Mouse (Mus musculus) heart, embryonic 14.5 days (tissue): Measurements from ENCODE around the gene Fto. TPM values are rescaled to one million over a fixed set of nuclear protein-coding genes. Genes with fewer than 3 reads are reported as not detected.
A peak's percentile ranks its signal among the peaks of the same experiment; 100 is the strongest.

ENCODE experiments used
- ATAC-seq: fragments of 200-750 bp; cut with Nextera tagmentation; 2 replicates; pipeline ENCODE4 v1.8.0; 2017; ENCODE audit warnings: low read depth, moderate TSS enrichment; ENCODE audit not compliant: insufficient number of reproducible peaks, insufficient read depth, low FRiP score
- H3K27ac ChIP-seq, 2 experiments: fragments of 200-500 bp in 1 of 2; fragments of 300-500 bp in 1 of 2; sonication (generic) in 1 of 2; replicated peaks in 1 of 2; 2 replicates each; pipeline ENCODE4 v1.5.1; 2012 to 2014; ENCODE audit warnings: low read depth in 2 of 2, low read length in 2 of 2, control low read depth in 1 of 2, mild to moderate bottlenecking in 1 of 2, mixed read lengths in 1 of 2; ENCODE audit not compliant: control insufficient read depth in 1 of 2, insufficient read depth in 1 of 2
- H3K27me3 ChIP-seq: fragments of 300-500 bp; sonication (generic); 2 replicates; pipeline ENCODE4 v1.6.1; 2014; ENCODE audit warnings: mild to moderate bottlenecking, low read length, control low read depth; ENCODE audit not compliant: control insufficient read depth, insufficient read depth
- H3K36me3 ChIP-seq: fragments of 300-500 bp; sonication (generic); 2 replicates; pipeline ENCODE4 v1.6.1; 2014; ENCODE audit warnings: mild to moderate bottlenecking, control low read depth, low read length, mixed read lengths; ENCODE audit not compliant: control insufficient read depth, insufficient read depth
- H3K4me1 ChIP-seq, 2 experiments: fragments of 200-500 bp in 1 of 2; fragments of 300-500 bp in 1 of 2; sonication (generic) in 1 of 2; 2 replicates each; pipeline ENCODE4 v1.6.1; 2012 to 2014; ENCODE audit warnings: low read length in 2 of 2, control low read depth in 1 of 2, mixed read lengths in 1 of 2; ENCODE audit not compliant: control insufficient read depth in 2 of 2, insufficient read depth in 2 of 2
- H3K4me2 ChIP-seq: fragments of 300-500 bp; sonication (generic); 2 replicates; pipeline ENCODE4 v1.6.1; 2014; ENCODE audit warnings: mild to moderate bottlenecking, low read length
- H3K4me3 ChIP-seq, 2 experiments: fragments of 200-500 bp in 1 of 2; fragments of 300-500 bp in 1 of 2; sonication (generic) in 1 of 2; 2 replicates each; pipeline ENCODE4 v1.5.1; 2012 to 2014; ENCODE audit warnings: low read length in 2 of 2, mild to moderate bottlenecking in 2 of 2, control low read depth in 1 of 2, low read depth in 1 of 2, moderate library complexity in 1 of 2; ENCODE audit not compliant: control insufficient read depth in 1 of 2, insufficient read depth in 1 of 2
- H3K9ac ChIP-seq: fragments of 300-500 bp; sonication (generic); 2 replicates; pipeline ENCODE4 v1.6.1; 2014; ENCODE audit warnings: mild to moderate bottlenecking, low read length
- H3K9me3 ChIP-seq: fragments of 300-500 bp; sonication (generic); 2 replicates; pipeline ENCODE4 v1.6.1; 2016; ENCODE audit warnings: low read length, control low read depth; ENCODE audit not compliant: control insufficient read depth
- WGBS: fragments of 180-500 bp; shearing (Covaris S2); extraction: QIAGEN DNeasy Blood & Tissue Kit; methylation state at CpG from one replicate; pipeline ENCODE4 v1.1.7; 2014; 5-methylcytosine and 5-hydroxymethylcytosine counted together
- polyA plus RNA-seq: library from polyadenylated mRNA; unstranded; fragments of >200 nt; fragmentation: Nextera tagmentation; extraction: Ambion mirVana; gene quantifications from 2 replicates; pipeline ENCODE4 v1.2.1, GENCODE M21; 2014

The Fto gene
- polyA plus RNA-seq, 1 experiment from 2014 or later: 71.5 TPM

DNA sequence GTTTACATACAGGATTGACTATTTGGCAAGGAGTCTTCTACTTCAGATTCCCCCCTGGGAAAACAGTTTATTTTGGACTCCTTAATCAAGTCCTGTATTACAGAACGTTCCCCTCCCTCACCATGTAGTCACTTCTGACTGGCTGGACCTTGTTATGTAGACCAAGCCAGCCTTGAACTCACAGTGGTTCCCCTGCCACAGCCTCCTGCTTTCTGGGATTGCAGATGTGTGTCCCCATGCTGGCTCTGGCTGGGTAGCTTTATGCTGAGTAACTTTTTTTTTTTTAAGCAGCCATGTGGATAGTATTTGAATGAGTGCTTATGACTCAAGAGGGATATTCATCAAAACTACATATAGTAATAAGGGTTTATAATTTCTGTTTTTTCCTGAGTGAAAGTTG, 27.4 kb downstream of the Fto start:
- Histone ChIP-seq H3K4me3 (no peak overlapping the region), H3K36me3 (0 out of 2 replicates have a peak, but pooled peaks cover 3% of the 10 kb centered on the region), H3K27ac (no peak overlapping the region), H3K9ac (no peak overlapping the region), H3K27me3 (no peaks in the 10 kb centered on the region), H3K4me2 (no peak overlapping the region), H3K9me3 (0 out of 2 replicates have a peak, but pooled peaks cover 4% of the 10 kb centered on the region), H3K4me1 (peaks cover 2 to 5% of the 10 kb centered on the region in 2 experiments; a peak in 1 of 4 replicates)
- ATAC-seq: no peak
- WGBS: 51% methylated on average over 1 of the region's 1 CpGs

DNA sequence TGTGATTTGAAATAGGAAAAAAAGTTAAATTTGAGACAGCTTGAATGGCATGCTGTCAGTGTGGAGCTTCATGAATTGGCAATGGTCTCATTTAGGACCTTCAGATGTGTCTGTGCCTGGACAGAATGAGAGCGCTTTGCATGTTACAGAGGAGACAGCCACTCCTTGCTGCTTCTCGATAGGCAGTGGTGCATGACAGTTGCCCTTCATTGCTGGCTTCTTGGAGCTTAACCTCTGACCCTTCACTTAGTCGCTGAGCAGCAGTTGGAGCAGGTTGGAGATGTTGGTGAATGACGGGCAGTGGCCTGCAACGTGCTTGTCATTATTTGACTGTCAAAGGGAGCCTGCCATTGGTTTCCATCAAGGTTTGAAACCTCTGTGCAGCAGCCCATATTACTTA, 28.9 kb downstream of the Fto start:
- H3K4me1 ChIP-seq: peaks cover 5 to 8% of the 10 kb centered on the region in 2 experiments
- H3K9me3 ChIP-seq: no peaks in the 10 kb centered on the region
- H3K36me3 ChIP-seq: 0 out of 2 replicates have a peak, but pooled peaks cover 3% of the 10 kb centered on the region
- H3K27ac ChIP-seq: no peak overlapping the region
- H3K4me3 ChIP-seq: no peak overlapping the region
- H3K27me3 ChIP-seq: no peaks in the 10 kb centered on the region
- H3K4me2 ChIP-seq: no peak overlapping the region
- H3K9ac ChIP-seq: no peak overlapping the region
- no peak for ATAC-seq
- 56% methylated on average over 5 of the region's 5 CpGs for WGBS

DNA sequence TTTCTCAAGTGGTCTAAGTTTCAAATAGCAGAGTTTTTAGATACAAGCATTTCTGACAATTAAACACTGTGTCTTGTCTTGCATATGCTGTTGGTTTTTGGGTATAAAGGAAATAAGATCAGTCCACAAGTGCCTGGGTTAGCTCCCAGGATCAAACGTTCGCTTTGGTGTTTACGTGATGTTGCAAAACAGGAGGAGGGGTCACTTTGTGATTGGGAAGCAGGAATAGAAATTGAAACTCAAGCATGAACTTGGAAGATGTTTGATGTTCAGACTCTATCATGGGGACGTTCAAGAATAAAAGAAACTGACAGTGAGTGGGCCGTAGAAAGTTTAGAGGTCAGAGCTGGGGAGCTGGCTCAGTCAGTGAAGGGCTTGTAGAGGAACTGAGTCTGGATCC, 29.5 kb downstream of the Fto start:
- no peaks in the 10 kb centered on the region for H3K27me3 ChIP-seq
- H3K4me2 ChIP-seq: no peak overlapping the region
- WGBS: 89% methylated on average over 5 of the region's 5 CpGs
- no peak overlapping the region for H3K27ac ChIP-seq
- H3K9ac ChIP-seq: no peak overlapping the region
- ATAC-seq: no peak
- 0 out of 2 replicates have a peak, but pooled peaks cover 3% of the 10 kb centered on the region for H3K36me3 ChIP-seq
- H3K4me1 ChIP-seq: peaks cover 11 to 14% of the 10 kb centered on the region in 2 experiments
- H3K4me3 ChIP-seq: no peak overlapping the region
- H3K9me3 ChIP-seq: no peaks in the 10 kb centered on the region

DNA sequence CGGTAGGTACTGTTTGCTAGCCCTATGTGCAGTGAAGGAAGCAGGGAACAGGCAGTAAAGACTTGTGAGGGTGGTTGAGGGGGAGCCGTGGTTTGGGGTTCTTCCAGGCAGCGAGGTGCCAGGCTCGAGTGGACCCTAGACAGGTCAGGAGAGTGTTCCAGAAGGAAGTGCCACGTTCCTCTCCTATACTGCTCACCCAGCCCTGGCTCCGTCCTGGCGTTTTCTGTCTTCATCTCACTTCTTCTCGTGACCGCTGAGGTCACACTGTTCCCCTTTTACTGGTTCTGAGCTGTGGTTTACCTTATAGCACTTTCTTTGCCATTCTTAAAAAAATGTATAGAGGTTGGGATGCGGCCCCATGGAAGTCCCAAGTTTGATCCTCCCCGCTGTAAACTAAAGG, 31.3 kb downstream of the Fto start:
- Histone ChIP-seq H3K4me1 (peaks cover 13 to 19% of the 10 kb centered on the region in 2 experiments), H3K27me3 (no peaks in the 10 kb centered on the region), H3K4me2 (no peak overlapping the region), H3K9me3 (no peaks in the 10 kb centered on the region), H3K9ac (no peak overlapping the region), H3K27ac (no peak overlapping the region), H3K4me3 (no peak overlapping the region), H3K36me3 (0 out of 2 replicates have a peak, but pooled peaks cover 3% of the 10 kb centered on the region)
- no peak for ATAC-seq
- 85% methylated on average over 11 of the region's 11 CpGs for WGBS

DNA sequence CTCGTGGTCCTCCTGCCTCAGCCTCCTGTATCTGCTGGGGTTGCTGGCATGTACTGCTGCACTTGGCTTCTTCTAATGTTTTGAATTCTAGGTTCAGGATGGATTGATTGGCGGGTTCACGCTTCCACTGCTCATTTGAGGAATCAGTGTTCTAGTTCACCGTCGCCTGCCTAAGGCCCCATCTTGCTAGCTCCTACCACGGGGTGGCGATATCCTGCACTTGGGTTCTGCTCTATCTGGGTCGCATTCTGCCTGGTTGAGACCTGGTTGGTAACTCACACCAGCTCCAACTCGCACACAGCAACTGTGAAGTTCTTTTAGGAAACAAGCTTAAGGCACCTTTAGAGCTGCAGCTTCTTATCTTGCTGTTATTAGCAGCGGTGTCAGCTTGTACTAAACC, 33.8 kb downstream of the Fto start:
- H3K9ac ChIP-seq: peak overlapping the region; percentile 14; the same call in 1 of the 2 replicates
- no peaks in the 10 kb centered on the region for H3K27me3 ChIP-seq
- peak overlapping the region; percentile 44 for H3K4me2 ChIP-seq
- no peak for ATAC-seq
- H3K4me3 ChIP-seq: no peak overlapping the region
- H3K27ac ChIP-seq: peak overlapping the region; percentile 6 to 24; a peak in 1 of 4 replicates
- no peaks in the 10 kb centered on the region for H3K36me3 ChIP-seq
- H3K9me3 ChIP-seq: no peaks in the 10 kb centered on the region
- H3K4me1 ChIP-seq: peaks cover 20 to 33% of the 10 kb centered on the region in 2 experiments
- 47% methylated on average over 10 of the region's 10 CpGs for WGBS

DNA sequence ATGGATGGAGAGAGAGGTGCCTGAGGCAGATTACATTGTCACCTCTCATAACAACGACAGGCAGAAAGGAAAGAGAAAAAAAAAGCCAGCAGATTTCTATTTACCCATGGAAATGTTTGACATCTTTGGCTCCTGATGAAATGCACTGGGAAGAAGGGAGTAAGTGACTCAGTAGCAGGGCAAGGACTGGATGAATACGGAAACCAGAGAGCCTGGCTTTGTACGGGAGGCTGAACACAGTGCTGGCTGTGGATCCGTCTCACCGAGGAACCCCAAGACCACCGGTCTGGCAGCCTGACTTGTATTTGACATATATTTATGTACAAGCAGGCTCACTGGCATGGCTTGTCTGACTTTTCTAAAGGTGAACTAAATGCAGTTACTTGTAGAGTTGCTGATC, 34.3 kb downstream of the Fto start:
- WGBS: 28% methylated on average over 6 of the region's 6 CpGs
- no peaks in the 10 kb centered on the region for H3K27me3 ChIP-seq
- peak overlapping the region; percentile 14; the same call in 1 of the 2 replicates for H3K9ac ChIP-seq
- H3K4me2 ChIP-seq: peak overlapping the region; percentile 44
- ATAC-seq: no peak
- no peaks in the 10 kb centered on the region for H3K36me3 ChIP-seq
- H3K4me3 ChIP-seq: no peak overlapping the region
- H3K4me1 ChIP-seq: peaks cover 20 to 30% of the 10 kb centered on the region in 2 experiments
- H3K9me3 ChIP-seq: no peaks in the 10 kb centered on the region
- peak overlapping the region in 1 of 2 experiments; percentile 24; a peak in 1 of 4 replicates for H3K27ac ChIP-seq

DNA sequence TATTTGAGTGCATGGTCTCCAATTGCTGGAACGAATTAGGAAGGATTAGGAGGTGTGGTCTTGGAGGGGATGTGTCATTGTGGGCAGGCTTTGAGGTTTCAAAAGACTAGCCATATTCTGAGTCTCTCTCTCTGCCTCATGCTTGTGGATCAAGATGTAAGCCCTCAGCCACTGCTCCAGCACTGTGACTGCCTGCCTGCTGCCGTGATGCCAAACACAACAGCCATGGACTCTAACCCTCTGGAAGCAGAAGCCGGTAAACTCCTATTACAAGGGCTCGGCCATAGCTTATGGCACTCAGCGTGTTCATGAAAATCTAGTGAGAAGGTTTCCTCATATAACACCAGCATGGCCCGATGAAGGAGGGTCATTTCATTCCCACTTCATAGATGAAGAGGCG, 36.5 kb downstream of the Fto start:
- no peak overlapping the region for H3K4me3 ChIP-seq
- no peaks in the 10 kb centered on the region for H3K36me3 ChIP-seq
- no peaks in the 10 kb centered on the region for H3K27me3 ChIP-seq
- no peak overlapping the region for H3K4me2 ChIP-seq
- 91% methylated on average over 7 of the region's 7 CpGs for WGBS
- H3K27ac ChIP-seq: no peak overlapping the region
- peaks cover 20 to 30% of the 10 kb centered on the region in 2 experiments for H3K4me1 ChIP-seq
- no peak for ATAC-seq
- 0 out of 2 replicates have a peak overlapping the region, but pooled peaks have one; percentile 38 for H3K9ac ChIP-seq
- no peaks in the 10 kb centered on the region for H3K9me3 ChIP-seq

DNA sequence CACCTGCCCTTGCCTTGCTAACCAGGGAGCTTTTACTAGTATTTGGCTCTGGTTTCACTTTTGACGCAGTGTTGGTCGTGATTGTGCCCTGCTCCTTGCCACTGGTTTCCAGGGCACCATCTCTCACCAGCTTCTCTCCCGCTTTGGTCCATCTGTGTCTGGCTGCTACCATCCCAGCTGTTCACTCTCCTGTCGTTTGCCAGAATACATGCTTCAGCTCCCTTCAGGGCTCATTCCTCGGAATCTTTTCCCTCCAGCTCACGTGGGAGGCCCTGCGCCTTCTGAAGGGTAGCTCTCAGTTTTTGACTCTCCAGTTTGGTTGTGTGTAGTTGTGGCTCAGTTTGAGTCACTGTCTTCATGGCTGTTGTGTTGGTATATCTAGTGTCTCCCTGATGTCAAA, 37.3 kb downstream of the Fto start:
- H3K36me3 ChIP-seq: no peaks in the 10 kb centered on the region
- H3K4me2 ChIP-seq: peak overlapping the region; percentile 39
- no peaks in the 10 kb centered on the region for H3K9me3 ChIP-seq
- no peak overlapping the region for H3K27ac ChIP-seq
- 34% methylated on average over 7 of the region's 7 CpGs for WGBS
- H3K27me3 ChIP-seq: no peaks in the 10 kb centered on the region
- peaks cover 20 to 28% of the 10 kb centered on the region in 2 experiments for H3K4me1 ChIP-seq
- no peak for ATAC-seq
- no peak overlapping the region for H3K4me3 ChIP-seq
- H3K9ac ChIP-seq: peak overlapping the region; percentile 38; the same call in 1 of the 2 replicates
